8 mouse cellular contexts compared by ENCODE assay signal in genomic region chr16:20805086-20805485, GRCm38 (mm10).
A peak's percentile ranks its signal among the peaks of the same experiment; 100 is the strongest.
DNase-seq lines count a peak whose midpoint lies in the region; ATAC-seq lines count a peak whose summit lies in the region.

No protein-coding gene starts in this region.

- WGBS in heart, embryonic 15.5 days, result 15% methylated on average over 6 of the region's 6 CpGs
- 4% methylated on average over 6 of the region's 6 CpGs for WGBS in hindbrain, embryonic 12.5 days
- 9% methylated on average over 6 of the region's 6 CpGs for WGBS in midbrain, embryonic 12.5 days

- H3K9me3 ChIP-seq in heart, embryonic 15.5 days (replicated peaks), result no peaks in the 10 kb centered on the region
- H3K9me3 ChIP-seq in hindbrain, embryonic 12.5 days (replicated peaks), result no peaks in the 10 kb centered on the region
- no peaks in the 10 kb centered on the region for H3K9me3 ChIP-seq in midbrain, embryonic 12.5 days

- no peak overlapping the region for H3K9ac ChIP-seq in heart, embryonic 15.5 days
- H3K9ac ChIP-seq in hindbrain, embryonic 12.5 days, result no peak overlapping the region
- H3K9ac ChIP-seq in midbrain, embryonic 12.5 days (replicated peaks), result peak overlapping the region; percentile 31; the same call in 1 of the 2 replicates

- no peaks in the 10 kb centered on the region for H3K27me3 ChIP-seq in heart, embryonic 15.5 days
- H3K27me3 ChIP-seq in hindbrain, embryonic 12.5 days, result no peaks in the 10 kb centered on the region
- no peaks in the 10 kb centered on the region for H3K27me3 ChIP-seq in midbrain, embryonic 12.5 days

- H3K4me3 ChIP-seq in heart, embryonic 15.5 days, result peak overlapping the region; percentile 48; the same call in 1 of the 2 replicates
- peak overlapping the region; percentile 32 for H3K4me3 ChIP-seq in hindbrain, embryonic 12.5 days
- H3K4me3 ChIP-seq in midbrain, embryonic 12.5 days, result peak overlapping the region; percentile 43

- intact Hi-C loops in heart, postnatal 36 days (cut with DNase I), result loop anchor here (2.0 to 10.0 kb wide), 2 partner anchors 92 to 590 kb away; no protein-coding TSS in a partner anchor

- ATAC-seq in heart, embryonic 15.5 days (replicated peaks; ENCODE audit: insufficient number of reproducible peaks, insufficient read depth, low FRiP score, low read depth), result no peak
- peak; percentile 8 for ATAC-seq in activated CD4-positive, CD25-positive, alpha-beta regulatory T cell, adult 4 months
- peak; percentile 43; the same call in 1 of the 2 replicates for ATAC-seq in hindbrain, embryonic 12.5 days (ENCODE audit: low FRiP score)
- ATAC-seq in midbrain, embryonic 12.5 days (ENCODE audit: low FRiP score, low read depth), result peak; percentile 29; the same call in 1 of the 2 replicates

- H3K27ac ChIP-seq in heart, embryonic 15.5 days, result no peak overlapping the region
- H3K27ac ChIP-seq in hindbrain, embryonic 12.5 days, result peak overlapping the region; percentile 49; the same call in 1 of the 2 replicates
- H3K27ac ChIP-seq in midbrain, embryonic 12.5 days (replicated peaks), result no peak overlapping the region

- peaks cover 20% of the 10 kb centered on the region for H3K4me1 ChIP-seq in heart, embryonic 15.5 days (replicated peaks)
- H3K4me1 ChIP-seq in hindbrain, embryonic 12.5 days, result peaks cover 9% of the 10 kb centered on the region
- peaks cover 8% of the 10 kb centered on the region; the same call in 1 of the 2 replicates for H3K4me1 ChIP-seq in midbrain, embryonic 12.5 days

- H3K4me2 ChIP-seq in heart, embryonic 15.5 days, result peak overlapping the region; percentile 75
- H3K4me2 ChIP-seq in hindbrain, embryonic 12.5 days (replicated peaks), result peak overlapping the region; percentile 63
- H3K4me2 ChIP-seq in midbrain, embryonic 12.5 days (replicated peaks), result peak overlapping the region; percentile 68

- H3K36me3 ChIP-seq in heart, embryonic 15.5 days, result no peaks in the 10 kb centered on the region
- no peaks in the 10 kb centered on the region for H3K36me3 ChIP-seq in hindbrain, embryonic 12.5 days
- no peaks in the 10 kb centered on the region for H3K36me3 ChIP-seq in midbrain, embryonic 12.5 days

- no peak for DNase-seq in heart, postnatal 36 days
- no peak for DNase-seq in layer of hippocampus, postnatal 36 days
- no peak for DNase-seq in ovary, postnatal 14 days (ENCODE audit: low spot score)
- no peak for DNase-seq in layer of hippocampus, adult 9-11 months
